Mouse (Mus musculus): ENCODE data around the gene Rnf114. TPM values are rescaled to one million over a fixed set of nuclear protein-coding genes. Genes with fewer than 3 reads are reported as not detected.

Rnf114 gene
- polyA plus RNA-seq, 1 experiment from 2014 or later: 65.3 TPM

DNA sequence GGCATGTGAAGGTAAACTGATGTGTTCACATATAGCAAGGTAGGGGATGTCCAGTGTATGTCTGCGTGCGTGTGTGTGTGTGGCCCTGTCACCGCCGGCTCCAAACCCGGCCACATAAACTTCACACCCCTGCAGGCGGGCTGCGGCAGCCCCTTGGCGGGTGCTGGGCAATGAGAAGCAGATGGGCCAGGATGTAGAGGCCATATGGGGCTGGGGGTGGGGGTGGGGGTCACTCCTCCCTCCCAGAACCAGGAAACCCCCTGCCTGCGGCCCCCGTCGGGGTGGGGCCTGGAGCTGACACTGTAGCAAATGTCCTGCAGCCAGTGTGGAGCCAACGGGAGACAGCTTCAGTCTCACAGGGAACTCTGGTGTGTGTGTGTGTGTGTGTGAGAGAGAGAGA is 71.3 kb downstream of the Rnf114 start:
- H3K27ac ChIP-seq: peak overlapping the region; percentile 32; the same call in 1 of the 2 replicates
- 38% methylated on average over 12 of the region's 12 CpGs for WGBS
- no peaks in the 10 kb centered on the region for H3K36me3 ChIP-seq
- H3K9me3 ChIP-seq: no peaks in the 10 kb centered on the region
- H3K4me3 ChIP-seq (replicated peaks): no peak overlapping the region
- peak; percentile 53; the same call in 1 of the 2 replicates for ATAC-seq
- no peak overlapping the region for H3K9ac ChIP-seq
- 0 out of 2 replicates have a peak, but pooled peaks cover 8% of the 10 kb centered on the region for H3K27me3 ChIP-seq (replicated peaks)
- no peak overlapping the region for H3K4me2 ChIP-seq (replicated peaks)
- H3K4me1 ChIP-seq (replicated peaks): peaks cover 33% of the 10 kb centered on the region

DNA sequence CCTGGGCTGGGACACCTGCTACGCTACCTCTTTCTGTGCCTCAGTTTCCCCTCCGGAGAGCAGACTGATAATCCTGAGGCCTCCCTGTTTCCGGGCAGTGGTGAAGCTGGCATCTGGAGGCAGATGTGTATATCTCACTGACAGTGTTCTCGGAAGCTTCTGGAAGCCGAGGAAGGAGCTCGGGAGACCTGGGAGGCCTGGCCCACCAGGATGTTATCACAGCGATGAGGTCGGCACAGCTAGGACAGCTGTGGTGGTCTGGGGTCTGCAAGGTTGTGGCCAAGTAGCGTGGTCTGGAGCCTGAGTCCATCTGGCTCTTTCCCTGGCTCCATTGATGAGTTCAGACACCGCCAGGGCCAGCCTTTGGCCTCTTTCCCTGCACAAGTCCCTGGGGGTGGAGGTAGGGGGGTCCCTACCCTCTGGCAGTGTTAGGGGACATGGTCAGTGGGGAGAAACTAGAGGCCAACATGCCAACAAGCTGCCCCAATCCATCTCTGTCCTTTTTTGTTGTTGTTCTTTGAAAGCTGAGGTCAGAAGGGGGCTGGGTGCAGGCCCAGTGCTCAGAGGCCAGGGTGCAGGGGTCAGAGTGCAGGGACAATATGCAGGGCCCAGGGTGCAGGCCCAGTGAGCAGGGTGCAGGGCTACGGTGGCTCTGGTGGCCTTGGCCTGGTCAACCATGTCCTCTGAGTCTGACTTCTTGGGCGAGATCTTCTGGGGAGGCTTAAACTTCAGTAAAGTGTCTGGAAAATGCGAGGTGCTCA is 72.3 kb downstream of the Rnf114 start:
- Histone ChIP-seq H3K4me2 (replicated peaks) (no peak overlapping the region), H3K27ac (peak overlapping the region; percentile 20; the same call in 1 of the 2 replicates), H3K9me3 (no peaks in the 10 kb centered on the region), H3K27me3 (replicated peaks) (0 out of 2 replicates have a peak, but pooled peaks cover 8% of the 10 kb centered on the region), H3K36me3 (no peaks in the 10 kb centered on the region), H3K4me3 (replicated peaks) (no peak overlapping the region), H3K4me1 (replicated peaks) (peaks cover 27% of the 10 kb centered on the region), H3K9ac (no peak overlapping the region)
- WGBS: 77% methylated on average over 13 of the region's 13 CpGs
- ATAC-seq: no peak

DNA sequence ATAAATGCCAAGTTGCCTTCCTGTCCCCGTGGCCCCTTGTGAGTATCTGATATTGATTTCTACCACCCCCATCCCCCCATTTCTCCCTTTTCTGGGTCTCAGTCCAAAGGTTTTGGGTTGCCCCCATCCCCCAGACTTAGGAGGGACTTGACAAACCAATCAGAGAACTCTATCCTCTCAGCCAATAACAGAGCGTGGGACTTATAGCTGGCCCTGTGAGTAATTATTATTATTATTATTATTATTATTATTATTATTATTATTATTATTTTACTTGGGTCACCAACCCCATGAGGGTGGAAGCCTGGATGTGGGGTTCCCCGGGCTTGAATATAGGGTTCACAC is 72.8 kb downstream of the Rnf114 start:
- Histone ChIP-seq H3K9ac (no peak overlapping the region), H3K4me2 (replicated peaks) (peak overlapping the region; percentile 47; the same call in 1 of the 2 replicates), H3K27ac (peak overlapping the region; percentile 89), H3K36me3 (no peaks in the 10 kb centered on the region), H3K4me1 (replicated peaks) (peaks cover 28% of the 10 kb centered on the region), H3K9me3 (no peaks in the 10 kb centered on the region), H3K27me3 (replicated peaks) (0 out of 2 replicates have a peak, but pooled peaks cover 5% of the 10 kb centered on the region), H3K4me3 (replicated peaks) (no peak overlapping the region)
- 54% methylated on average over 3 of the region's 3 CpGs for WGBS
- ATAC-seq: no peak

DNA sequence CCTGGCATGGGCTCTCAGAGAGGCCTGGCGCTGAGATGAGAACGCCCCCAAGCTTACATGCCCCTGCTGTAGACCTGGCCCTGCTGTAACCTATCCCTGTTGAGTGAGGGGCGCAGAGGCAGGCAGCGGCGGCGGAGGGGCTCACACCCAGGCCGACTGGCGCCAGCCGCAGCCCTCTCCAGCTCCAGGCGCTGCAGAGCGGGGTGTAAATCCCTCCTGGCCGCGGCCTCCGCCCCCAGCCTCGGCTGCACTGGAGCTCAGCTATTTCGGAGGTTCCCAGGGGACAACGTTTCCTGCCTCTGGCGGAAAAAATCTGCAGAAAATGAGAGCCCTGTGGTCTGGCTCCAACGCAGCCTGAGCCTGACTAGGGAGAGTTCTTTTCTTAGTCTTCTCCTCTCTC is 73.2 kb downstream of the Rnf114 start:
- Histone ChIP-seq H3K36me3 (no peaks in the 10 kb centered on the region), H3K4me3 (replicated peaks) (peak overlapping the region; percentile 17; the same call in 1 of the 2 replicates), H3K27me3 (replicated peaks) (0 out of 2 replicates have a peak, but pooled peaks cover 1% of the 10 kb centered on the region), H3K27ac (peak overlapping the region; percentile 89), H3K9ac (peak overlapping the region; percentile 37; the same call in 1 of the 2 replicates), H3K4me1 (replicated peaks) (peaks cover 32% of the 10 kb centered on the region), H3K4me2 (replicated peaks) (peak overlapping the region; percentile 47), H3K9me3 (no peaks in the 10 kb centered on the region)
- 9% methylated on average over 18 of the region's 19 CpGs for WGBS
- peak; percentile 37; the same call in 1 of the 2 replicates for ATAC-seq

Other genes with a start within 250 kb of the Rnf114 start
- gene B4galt5, start 143.5 kb upstream of the Rnf114 start, polyA plus RNA-seq (2015; fragmentation: Nextera tagmentation; extraction: Ambion mirVana): 9.6 and 10.8 TPM in 2 replicates
- 19.9 and 21.7 TPM in 2 replicates for gene Slc9a8, start 70.9 kb upstream of the Rnf114 start, polyA plus RNA-seq (2015; fragmentation: Nextera tagmentation; extraction: Ambion mirVana)
- gene Spata2, start 242 bp downstream of the Rnf114 start, polyA plus RNA-seq (2015; fragmentation: Nextera tagmentation; extraction: Ambion mirVana): 12.7 and 13.8 TPM in 2 replicates
- 14.3 and 16.1 TPM in 2 replicates for gene Snai1, start 45.5 kb downstream of the Rnf114 start, polyA plus RNA-seq (2015; fragmentation: Nextera tagmentation; extraction: Ambion mirVana)
- gene Ube2v1, start 139.4 kb downstream of the Rnf114 start, polyA plus RNA-seq (2015; fragmentation: Nextera tagmentation; extraction: Ambion mirVana): 268 and 270 TPM in 2 replicates
- 0.40 and 7.2 TPM in 2 replicates for gene Gm20431, start 168.9 kb downstream of the Rnf114 start, polyA plus RNA-seq (2015; fragmentation: Nextera tagmentation; extraction: Ambion mirVana)
- gene Cebpb, start 196.3 kb downstream of the Rnf114 start, polyA plus RNA-seq (2015; fragmentation: Nextera tagmentation; extraction: Ambion mirVana): 22.5 and 24.3 TPM in 2 replicates
- 35.1 and 38.6 TPM in 2 replicates for gene Tmem189, start 197.2 kb downstream of the Rnf114 start, polyA plus RNA-seq (2015; fragmentation: Nextera tagmentation; extraction: Ambion mirVana)

Measured in intestine, embryonic 15.5 days (tissue).